Mouse (Mus musculus) hindbrain, embryonic 15.5 days (tissue): Measurements from ENCODE around the gene Atg16l1. TPM values are rescaled to one million over a fixed set of nuclear protein-coding genes. Genes with fewer than 3 reads are reported as not detected.

ENCODE experiments used
- ATAC-seq: fragments of 200-750 bp; cut with Nextera tagmentation; 2 replicates; pipeline ENCODE4 v1.8.0; 2017; ENCODE audit warnings: low read depth, moderate number of reproducible peaks, moderate TSS enrichment; ENCODE audit not compliant: low FRiP score
- H3K27ac ChIP-seq: fragments of 300-500 bp; sonication (generic); replicated peaks from 2 replicates; pipeline ENCODE4 v1.5.1; 2015; ENCODE audit warnings: mild to moderate bottlenecking, inconsistent platforms
- H3K27me3 ChIP-seq: fragments of 300-500 bp; sonication (generic); 2 replicates; pipeline ENCODE4 v1.6.1; 2015; ENCODE audit warnings: control low read depth, inconsistent platforms
- H3K36me3 ChIP-seq: fragments of 300-500 bp; sonication (generic); 2 replicates; pipeline ENCODE4 v1.6.1; 2015; ENCODE audit warnings: control low read depth, inconsistent platforms
- H3K4me1 ChIP-seq: fragments of 300-500 bp; sonication (generic); replicated peaks from 2 replicates; pipeline ENCODE4 v1.6.1; 2015; ENCODE audit warnings: control low read depth, inconsistent platforms
- H3K4me2 ChIP-seq: fragments of 300-500 bp; sonication (generic); 2 replicates; pipeline ENCODE4 v1.6.1; 2015; ENCODE audit warnings: moderate library complexity, mild to moderate bottlenecking, inconsistent platforms
- H3K4me3 ChIP-seq: fragments of 300-500 bp; sonication (generic); 2 replicates; pipeline ENCODE4 v1.5.1; 2015; ENCODE audit warnings: mild to moderate bottlenecking, inconsistent platforms
- H3K9ac ChIP-seq: fragments of 300-500 bp; sonication (generic); 2 replicates; pipeline ENCODE4 v1.6.1; 2015; ENCODE audit warnings: inconsistent platforms
- H3K9me3 ChIP-seq: fragments of 300-500 bp; sonication (generic); 2 replicates; pipeline ENCODE4 v1.6.1; 2016; ENCODE audit warnings: control low read depth, inconsistent platforms
- WGBS: fragments of 180-500 bp; shearing (Covaris S2); methylation state at CpG from one replicate; pipeline ENCODE4 v1.1.7; 2015; 5-methylcytosine and 5-hydroxymethylcytosine counted together
- polyA plus RNA-seq: library from polyadenylated mRNA; unstranded; fragments of >200 nt; fragmentation: Nextera tagmentation; extraction: Ambion mirVana; gene quantifications from 2 replicates; pipeline ENCODE4 v1.2.1, GENCODE M21; 2015

Atg16l1 gene
- polyA plus RNA-seq, 1 experiment from 2014 or later = 73.9 TPM

DNA sequence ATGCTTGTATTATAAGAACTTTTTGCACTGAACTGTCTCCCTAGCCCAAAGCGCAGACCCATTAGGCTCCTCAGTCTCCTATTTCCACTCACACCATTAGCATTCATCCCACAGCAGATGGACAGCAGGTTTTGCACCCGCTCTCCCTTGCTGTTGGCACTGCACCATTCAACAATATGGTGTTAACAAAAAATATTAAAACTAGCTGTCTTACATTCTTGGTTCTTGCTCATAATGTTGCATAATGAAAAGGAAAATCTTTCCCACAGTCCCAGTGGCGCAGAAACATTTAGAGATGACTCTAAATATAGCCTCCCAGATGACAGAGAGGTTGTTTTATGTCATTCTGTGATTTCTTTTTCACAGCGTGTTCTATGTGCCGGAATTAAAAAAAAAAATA is 22.5 kb upstream of the Atg16l1 start:
- Histone ChIP-seq H3K4me1 (no peaks in the 10 kb centered on the region), H3K27ac (no peak overlapping the region), H3K4me3 (no peak overlapping the region), H3K4me2 (no peak overlapping the region), H3K9me3 (no peaks in the 10 kb centered on the region), H3K27me3 (no peaks in the 10 kb centered on the region), H3K9ac (no peak overlapping the region), H3K36me3 (no peaks in the 10 kb centered on the region)
- 87% methylated on average over 5 of the region's 5 CpGs for WGBS
- no peak for ATAC-seq

DNA sequence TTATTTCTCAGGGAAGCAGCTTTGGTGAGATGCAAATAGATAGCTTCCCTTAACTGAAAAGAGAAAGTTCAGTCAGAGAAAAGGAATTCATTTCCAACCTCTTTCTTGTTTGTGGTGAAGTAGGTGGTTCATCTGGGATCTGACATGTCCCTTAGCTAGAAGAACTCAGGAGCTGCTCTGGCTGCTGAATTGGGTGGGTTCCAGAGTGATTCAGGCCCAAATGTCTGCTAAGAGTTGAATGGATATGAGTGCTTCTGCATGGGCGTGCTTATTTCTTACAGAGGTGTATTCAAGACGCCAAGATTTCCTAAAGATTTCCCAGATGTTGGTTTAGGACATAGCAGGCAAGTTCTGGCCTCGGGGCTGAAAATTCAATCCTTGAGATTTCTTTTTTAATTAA is 21.5 kb upstream of the Atg16l1 start:
- no peaks in the 10 kb centered on the region for H3K36me3 ChIP-seq
- H3K27ac ChIP-seq = no peak overlapping the region
- no peak for ATAC-seq
- no peaks in the 10 kb centered on the region for H3K27me3 ChIP-seq
- no peaks in the 10 kb centered on the region for H3K4me1 ChIP-seq
- no peaks in the 10 kb centered on the region for H3K9me3 ChIP-seq
- no peak overlapping the region for H3K4me3 ChIP-seq
- H3K9ac ChIP-seq = no peak overlapping the region
- no peak overlapping the region for H3K4me2 ChIP-seq
- 85% methylated on average over 3 of the region's 3 CpGs for WGBS

DNA sequence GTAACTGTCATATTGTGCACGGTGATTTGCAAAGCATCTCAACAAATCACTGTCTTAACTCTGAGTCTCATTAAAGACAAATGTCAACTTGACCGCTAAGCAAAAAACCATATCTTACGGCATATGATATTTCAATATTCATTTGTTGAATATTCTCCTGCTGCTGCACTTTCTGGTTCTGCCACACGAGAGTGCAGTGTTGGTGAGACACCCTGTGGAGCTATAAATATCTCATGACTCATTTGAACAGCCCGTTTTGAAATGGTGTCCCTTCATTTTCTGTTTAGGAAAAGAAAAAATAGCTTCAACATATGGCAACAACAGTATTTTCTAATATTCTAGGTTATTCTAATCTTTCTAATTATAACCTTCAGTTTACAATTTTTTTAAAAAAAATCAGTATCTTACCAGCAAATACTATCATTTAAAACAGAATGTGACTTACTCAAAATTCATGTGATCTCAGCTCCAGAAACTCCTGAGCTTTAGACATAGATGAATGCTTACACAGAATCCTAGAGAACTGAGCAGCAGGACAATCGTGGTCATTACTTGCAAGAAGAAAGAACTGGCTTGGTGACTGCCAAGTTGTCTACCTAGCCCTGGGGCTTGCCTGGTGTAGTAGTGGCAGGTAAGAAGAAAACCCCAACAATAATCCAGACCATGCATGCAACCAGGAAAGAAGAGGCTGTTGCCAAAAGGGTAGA is 14.9 kb upstream of the Atg16l1 start:
- Histone ChIP-seq H3K9ac (no peak overlapping the region), H3K27ac (no peak overlapping the region), H3K9me3 (no peaks in the 10 kb centered on the region), H3K27me3 (no peaks in the 10 kb centered on the region), H3K4me1 (no peaks in the 10 kb centered on the region), H3K4me3 (no peak overlapping the region), H3K36me3 (no peaks in the 10 kb centered on the region), H3K4me2 (no peak overlapping the region)
- 82% methylated on average over 6 of the region's 6 CpGs for WGBS
- no peak for ATAC-seq

DNA sequence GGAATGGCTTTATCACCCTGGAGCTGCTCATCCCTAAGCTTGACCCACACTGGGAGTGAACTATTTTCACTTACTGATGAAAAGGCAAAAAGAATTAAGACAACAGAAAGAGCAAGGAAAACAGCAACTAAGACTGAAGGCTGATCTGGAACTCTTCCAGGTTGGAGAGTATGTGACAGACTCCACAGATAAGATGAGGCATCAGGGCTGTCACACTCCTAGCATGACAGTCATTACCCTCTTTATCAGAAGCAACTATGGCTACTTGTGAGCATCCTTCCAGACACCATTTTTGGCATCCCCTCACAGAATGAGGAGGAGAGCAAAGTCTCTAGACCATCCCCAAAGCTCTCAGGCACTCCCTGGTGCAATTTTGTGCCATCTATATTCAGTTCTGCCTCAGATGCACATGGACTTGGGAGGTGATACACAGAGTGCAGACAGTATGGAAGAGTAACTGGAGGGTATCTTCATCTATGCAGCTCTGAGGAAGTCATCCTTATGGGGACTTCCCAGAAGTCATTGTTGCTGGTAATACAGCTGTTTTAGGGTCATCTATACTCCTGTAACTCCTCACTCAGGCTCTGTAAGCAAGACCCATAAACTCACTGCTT is 6.2 kb upstream of the Atg16l1 start:
- Histone ChIP-seq H3K9ac (no peak overlapping the region), H3K27me3 (0 out of 2 replicates have a peak, but pooled peaks cover 2% of the 10 kb centered on the region), H3K36me3 (no peaks in the 10 kb centered on the region), H3K4me2 (no peak overlapping the region), H3K9me3 (no peaks in the 10 kb centered on the region), H3K27ac (no peak overlapping the region), H3K4me3 (no peak overlapping the region), H3K4me1 (no peaks in the 10 kb centered on the region)
- ATAC-seq = no peak

DNA sequence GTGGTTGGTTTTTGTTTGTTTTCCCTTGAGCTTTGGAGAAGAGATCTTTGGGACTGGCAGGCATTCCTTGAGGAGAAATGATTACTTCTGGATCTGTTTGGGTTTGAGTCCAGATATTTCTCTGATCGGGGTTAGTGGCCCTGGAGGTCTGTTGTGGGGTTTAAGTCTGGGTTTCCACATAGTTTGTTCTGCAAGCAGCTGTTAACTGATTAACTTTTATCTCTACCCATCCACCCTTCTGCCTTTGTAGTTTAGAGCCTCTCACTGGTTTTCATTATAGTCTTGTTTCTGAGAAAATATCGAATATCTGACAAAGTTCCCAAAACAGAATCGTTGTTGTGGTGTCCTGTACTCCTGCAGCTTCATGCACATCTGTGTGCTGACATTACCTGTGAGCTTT is 8.2 kb downstream of the Atg16l1 start:
- H3K27me3 ChIP-seq = no peaks in the 10 kb centered on the region

DNA sequence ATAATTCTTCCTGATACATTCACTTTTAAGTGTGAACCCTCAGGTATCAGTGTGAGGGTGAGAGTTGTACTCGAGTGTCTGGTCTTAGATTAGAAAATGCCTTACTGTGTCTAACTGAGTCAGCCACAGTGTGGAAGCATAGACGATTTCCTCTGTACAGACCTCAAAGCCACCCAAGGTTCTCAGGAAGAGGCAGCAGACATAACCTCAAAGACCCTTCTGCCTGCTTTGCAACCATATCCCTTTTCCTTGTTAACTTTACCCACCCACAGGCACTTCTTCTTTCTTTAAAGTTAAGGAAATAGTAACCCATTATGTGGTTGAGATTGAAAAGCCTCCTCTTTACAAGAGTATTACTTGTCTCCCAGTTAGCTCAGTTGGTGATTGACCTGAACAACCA is 10.1 kb downstream of the Atg16l1 start:
- Histone ChIP-seq H3K4me2 (no peak overlapping the region), H3K27me3 (no peaks in the 10 kb centered on the region)

More for the DNA sequence above, 8.2 kb downstream of the Atg16l1 start:
- Histone ChIP-seq H3K4me3 (no peak overlapping the region), H3K9me3 (no peaks in the 10 kb centered on the region), H3K36me3 (peaks cover 78% of the 10 kb centered on the region), H3K4me2 (no peak overlapping the region), H3K4me1 (no peaks in the 10 kb centered on the region), H3K27ac (no peak overlapping the region), H3K9ac (no peak overlapping the region)
- no peak for ATAC-seq
- WGBS = 100% methylated on average over 3 of the region's 3 CpGs

DNA sequence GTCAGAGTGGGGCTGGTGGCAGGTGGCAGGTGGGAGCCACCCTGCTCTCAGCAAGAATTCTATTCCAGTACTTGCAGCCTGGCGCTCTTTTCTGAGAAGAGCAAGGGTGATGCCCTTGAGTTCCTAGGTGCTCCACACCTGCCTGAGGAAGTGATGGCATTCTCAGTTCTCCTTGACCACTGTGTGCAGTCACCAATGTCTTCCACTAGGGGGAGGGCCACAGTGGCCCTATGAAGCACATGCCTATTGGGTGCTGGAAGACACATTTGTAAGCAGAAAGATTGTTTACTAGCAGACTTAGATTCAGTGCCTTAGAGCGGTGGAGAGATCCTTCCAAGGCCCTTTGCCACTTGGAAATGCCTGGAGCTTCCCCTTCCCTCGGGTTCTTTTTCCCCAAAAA is 10.6 kb downstream of the Atg16l1 start:
- Histone ChIP-seq H3K9me3 (no peaks in the 10 kb centered on the region), H3K4me2 (no peak overlapping the region), H3K36me3 (peaks cover 83% of the 10 kb centered on the region), H3K27me3 (no peaks in the 10 kb centered on the region), H3K4me3 (no peak overlapping the region), H3K27ac (no peak overlapping the region), H3K4me1 (no peaks in the 10 kb centered on the region), H3K9ac (no peak overlapping the region)
- WGBS = 90% methylated on average over 3 of the region's 3 CpGs
- no peak for ATAC-seq

More for the DNA sequence above, 10.1 kb downstream of the Atg16l1 start:
- H3K9me3 ChIP-seq = no peaks in the 10 kb centered on the region
- no peak overlapping the region for H3K27ac ChIP-seq
- no peak for ATAC-seq
- peaks cover 81% of the 10 kb centered on the region for H3K36me3 ChIP-seq
- 96% methylated on average over 2 of the region's 2 CpGs for WGBS
- H3K4me3 ChIP-seq = no peak overlapping the region
- no peaks in the 10 kb centered on the region for H3K4me1 ChIP-seq
- no peak overlapping the region for H3K9ac ChIP-seq

DNA sequence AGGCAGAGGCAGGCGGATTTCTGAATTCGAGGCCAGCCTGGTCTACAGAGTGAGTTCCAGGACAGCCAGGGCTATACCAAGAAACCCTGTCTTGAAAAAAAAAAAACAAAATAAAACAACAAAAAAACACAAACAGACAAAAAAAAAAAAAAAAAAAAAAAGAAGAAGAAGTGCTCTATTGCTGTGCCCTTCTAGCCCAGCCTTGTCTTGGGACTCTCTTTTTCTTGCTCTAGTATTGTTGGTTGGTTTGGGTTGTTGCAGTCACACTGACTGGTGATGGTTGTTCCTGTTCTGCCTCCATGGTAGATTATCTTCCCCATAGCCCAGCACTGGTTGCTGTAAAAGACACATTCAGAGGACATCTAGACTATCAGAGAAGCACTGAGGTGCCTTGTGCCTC is 13.6 kb downstream of the Atg16l1 start:
- H3K9ac ChIP-seq = no peak overlapping the region
- no peak overlapping the region for H3K27ac ChIP-seq
- peaks cover 87% of the 10 kb centered on the region for H3K36me3 ChIP-seq
- no peak overlapping the region for H3K4me2 ChIP-seq
- WGBS = 95% methylated on average over 2 of the region's 2 CpGs
- H3K27me3 ChIP-seq = no peaks in the 10 kb centered on the region
- ATAC-seq = no peak
- no peaks in the 10 kb centered on the region for H3K9me3 ChIP-seq
- H3K4me3 ChIP-seq = no peak overlapping the region
- H3K4me1 ChIP-seq = no peaks in the 10 kb centered on the region

DNA sequence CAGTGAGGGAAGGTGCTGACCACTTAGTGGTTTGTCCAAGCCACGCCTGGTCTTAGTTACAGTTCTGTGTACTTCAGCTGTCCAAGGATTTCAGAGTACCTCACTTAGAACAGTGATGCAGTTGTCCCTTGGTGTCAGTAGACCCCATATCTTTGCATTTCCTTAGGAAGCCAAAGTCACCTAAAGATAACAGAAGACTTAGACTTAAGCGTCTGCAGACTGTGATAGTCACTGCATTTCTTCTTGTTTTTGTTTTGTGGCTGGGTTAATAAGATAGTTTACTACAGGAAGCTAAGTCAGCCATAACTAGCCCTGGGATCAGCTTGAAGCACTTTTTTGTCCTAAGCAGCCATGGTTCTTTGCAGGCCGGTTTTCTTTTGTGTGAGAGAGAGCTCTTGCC is 14.8 kb downstream of the Atg16l1 start:
- Histone ChIP-seq H3K4me2 (no peak overlapping the region), H3K36me3 (peaks cover 86% of the 10 kb centered on the region), H3K9ac (no peak overlapping the region), H3K9me3 (no peaks in the 10 kb centered on the region), H3K27ac (no peak overlapping the region), H3K27me3 (no peaks in the 10 kb centered on the region), H3K4me1 (no peaks in the 10 kb centered on the region), H3K4me3 (no peak overlapping the region)
- 94% methylated on average over 3 of the region's 3 CpGs for WGBS
- no peak for ATAC-seq

DNA sequence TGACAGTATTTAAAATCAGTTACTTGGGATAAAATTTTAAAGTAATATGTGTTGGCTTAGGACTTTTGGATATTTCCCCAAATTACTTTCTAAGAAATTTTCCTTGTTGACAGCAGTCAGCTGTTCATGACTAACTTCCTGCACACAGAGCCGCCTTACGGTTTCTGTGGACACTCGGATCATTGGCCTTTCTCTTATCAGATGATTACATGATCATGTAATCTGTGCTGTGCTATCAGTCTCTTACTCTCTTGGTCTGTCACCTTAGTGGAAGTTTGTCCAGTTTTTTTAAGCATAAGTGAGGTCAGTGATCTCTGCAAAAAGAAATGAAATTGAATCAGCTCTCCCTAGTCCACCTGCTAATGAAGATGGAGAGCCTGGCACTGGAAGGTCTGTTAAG is 16.1 kb downstream of the Atg16l1 start:
- no peak overlapping the region for H3K4me2 ChIP-seq

DNA sequence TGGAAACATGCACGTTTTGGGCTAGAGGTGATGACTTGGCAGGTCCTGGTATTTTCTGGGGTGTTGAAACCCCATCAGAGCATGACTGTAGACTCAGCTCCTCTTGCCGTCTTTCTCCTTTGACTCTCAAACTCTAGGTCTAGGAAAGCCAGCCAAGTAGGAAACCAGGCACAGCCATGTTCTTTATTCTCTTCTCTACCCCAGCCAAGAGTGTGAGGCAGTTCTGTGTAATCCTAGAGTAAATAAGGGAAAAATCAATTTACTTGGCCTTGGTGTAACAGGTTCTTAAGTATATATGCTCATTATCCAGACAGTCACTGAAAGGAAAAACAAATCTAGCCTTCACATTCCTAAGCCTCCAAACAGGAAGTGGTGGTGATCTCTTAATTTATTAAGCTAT is 17.7 kb downstream of the Atg16l1 start:
- H3K9ac ChIP-seq = no peak overlapping the region
- no peak for ATAC-seq

More for the DNA sequence above, 16.1 kb downstream of the Atg16l1 start:
- no peak for ATAC-seq
- H3K27ac ChIP-seq = no peak overlapping the region
- H3K36me3 ChIP-seq = peaks cover 87% of the 10 kb centered on the region
- 97% methylated on average over 3 of the region's 3 CpGs for WGBS
- H3K9ac ChIP-seq = no peak overlapping the region
- H3K4me1 ChIP-seq = no peaks in the 10 kb centered on the region
- H3K4me3 ChIP-seq = no peak overlapping the region
- no peaks in the 10 kb centered on the region for H3K27me3 ChIP-seq
- H3K9me3 ChIP-seq = no peaks in the 10 kb centered on the region

DNA sequence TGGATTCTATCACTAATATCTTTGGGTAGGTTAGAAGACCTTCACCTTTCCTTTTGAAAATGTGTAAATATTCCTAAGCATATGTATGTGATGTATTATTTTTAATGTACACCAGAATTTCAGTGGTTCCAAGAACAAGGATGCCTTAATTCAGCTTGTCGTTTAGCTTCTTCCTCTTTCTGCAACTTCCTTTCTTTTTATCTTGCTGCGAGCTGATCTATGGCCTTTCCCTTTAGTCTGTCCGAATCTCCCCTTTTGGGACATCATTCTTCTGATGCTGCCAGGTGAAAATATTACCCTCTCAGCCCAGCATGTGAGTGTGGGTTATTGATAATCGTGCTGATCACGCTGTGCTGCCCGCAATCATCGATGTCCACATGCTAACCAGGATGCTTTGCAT is 19.2 kb downstream of the Atg16l1 start:
- 96% methylated on average over 7 of the region's 7 CpGs for WGBS
- no peak for ATAC-seq
- Histone ChIP-seq H3K4me2 (no peak overlapping the region), H3K4me1 (no peaks in the 10 kb centered on the region), H3K27me3 (no peaks in the 10 kb centered on the region), H3K9me3 (no peaks in the 10 kb centered on the region), H3K36me3 (peaks cover 92% of the 10 kb centered on the region), H3K4me3 (no peak overlapping the region), H3K27ac (no peak overlapping the region), H3K9ac (no peak overlapping the region)

More for the DNA sequence above, 17.7 kb downstream of the Atg16l1 start:
- 78% methylated on average over 2 of the region's 2 CpGs for WGBS
- no peaks in the 10 kb centered on the region for H3K4me1 ChIP-seq
- H3K27me3 ChIP-seq = no peaks in the 10 kb centered on the region
- H3K4me2 ChIP-seq = no peak overlapping the region
- H3K9me3 ChIP-seq = no peaks in the 10 kb centered on the region
- H3K27ac ChIP-seq = no peak overlapping the region
- H3K4me3 ChIP-seq = no peak overlapping the region
- peaks cover 87% of the 10 kb centered on the region for H3K36me3 ChIP-seq
